Mouse (Mus musculus) ES-E14 (cell line): ENCODE data around the gene Socs3.
A peak's percentile ranks its signal among the peaks of the same experiment; 100 is the strongest.

ENCODE experiments used
- HCFC1 ChIP-seq: IDR thresholded peaks from 2 replicates; pipeline ENCODE4 v1.6.1; 2012; ENCODE audit warnings: low read length, inconsistent platforms, borderline replicate concordance; ENCODE audit not compliant: insufficient read depth
- MAFK ChIP-seq: IDR thresholded peaks from 2 replicates; pipeline ENCODE4 v1.6.1; 2014; ENCODE audit warnings: mild to moderate bottlenecking, low read depth, low read length, inconsistent platforms; ENCODE audit not compliant: insufficient read depth
- ZC3H11A ChIP-seq: IDR thresholded peaks from 2 replicates; pipeline ENCODE4 v1.6.1; 2012; ENCODE audit warnings: low read depth, mild to moderate bottlenecking, inconsistent platforms, low read length, borderline replicate concordance
- ZNF384 ChIP-seq: IDR thresholded peaks from 2 replicates; pipeline ENCODE4 v1.6.1; 2012; ENCODE audit warnings: low read depth, low read length, inconsistent platforms

GRCm38 (mm10) chr11:117965052-117965451 lies 4.8 kb downstream of the Socs3 start:
- TF ChIP-seq ZC3H11A, result no peak
- no peak for TF ChIP-seq MAFK
- no peak for TF ChIP-seq ZNF384
- TF ChIP-seq HCFC1, result peak; percentile 32; the same call in 1 of the 2 replicates
